Mouse (Mus musculus): ENCODE results near the gene Ppm1d. TPM values are rescaled to one million over a fixed set of nuclear protein-coding genes. Genes with fewer than 3 reads are reported as not detected.

Ppm1d gene
- polyA plus RNA-seq, 1 experiment from 2014 or later = 24.2 TPM

- DNase-seq = no peak
- Histone ChIP-seq H3K27ac (replicated peaks; ENCODE audit: low read depth, low read length) (no peak overlapping the region), H3K9me3 (ENCODE audit: control insufficient read depth, low read length) (no peaks in the 10 kb centered on the region), H3K9ac (replicated peaks; ENCODE audit: low read length) (no peak overlapping the region), H3K4me3 (replicated peaks; ENCODE audit: low read depth, low read length) (no peak overlapping the region), H3K36me3 (ENCODE audit: control insufficient read depth, insufficient read depth, low read length) (no peaks in the 10 kb centered on the region), H3K27me3 (ENCODE audit: control insufficient read depth, insufficient read depth, low read length) (no peaks in the 10 kb centered on the region), H3K4me1 (ENCODE audit: control insufficient read depth, insufficient read depth, low read length) (no peaks in the 10 kb centered on the region), H3K4me2 (ENCODE audit: low read length) (no peak overlapping the region)
- 84% methylated on average over 13 of the region's 13 CpGs for WGBS
- ATAC-seq (ENCODE audit: low FRiP score, low TSS enrichment) = no peak
Observed at GRCm38 (mm10) chr11:85297953-85298352, 13.1 kb upstream of the Ppm1d start.

DNA sequence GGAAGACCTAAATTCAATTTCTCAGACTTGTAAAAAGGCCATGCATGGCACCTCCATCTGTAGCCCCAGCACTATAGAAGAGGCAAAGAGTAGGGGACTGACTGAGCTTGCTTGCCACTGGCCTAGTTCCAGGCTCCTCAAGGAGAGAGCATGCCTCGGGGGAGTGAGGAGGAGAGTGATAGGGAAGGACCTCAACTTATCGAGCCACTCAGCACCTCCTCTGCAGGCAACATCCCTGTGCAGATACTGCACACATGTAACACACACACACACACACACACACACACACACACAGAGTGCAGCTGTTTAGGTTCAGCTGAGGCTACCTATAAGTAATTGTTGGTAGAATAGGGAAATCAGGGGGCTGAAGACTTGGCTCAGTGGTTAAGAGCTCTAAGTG is 11.2 kb upstream of the Ppm1d start:
- no peak overlapping the region for H3K4me3 ChIP-seq (replicated peaks; ENCODE audit: low read depth, low read length)
- H3K4me2 ChIP-seq (ENCODE audit: low read length) = no peak overlapping the region
- no peaks in the 10 kb centered on the region for H3K9me3 ChIP-seq (ENCODE audit: control insufficient read depth, low read length)
- no peaks in the 10 kb centered on the region for H3K36me3 ChIP-seq (ENCODE audit: control insufficient read depth, insufficient read depth, low read length)
- H3K27me3 ChIP-seq (ENCODE audit: control insufficient read depth, insufficient read depth, low read length) = no peaks in the 10 kb centered on the region
- 91% methylated on average over 2 of the region's 2 CpGs for WGBS
- ATAC-seq (ENCODE audit: low FRiP score, low TSS enrichment) (no peak), DNase-seq (no peak)
- no peaks in the 10 kb centered on the region for H3K4me1 ChIP-seq (ENCODE audit: control insufficient read depth, insufficient read depth, low read length)
- H3K27ac ChIP-seq (replicated peaks; ENCODE audit: low read depth, low read length) = no peak overlapping the region
- no peak overlapping the region for H3K9ac ChIP-seq (replicated peaks; ENCODE audit: low read length)

DNA sequence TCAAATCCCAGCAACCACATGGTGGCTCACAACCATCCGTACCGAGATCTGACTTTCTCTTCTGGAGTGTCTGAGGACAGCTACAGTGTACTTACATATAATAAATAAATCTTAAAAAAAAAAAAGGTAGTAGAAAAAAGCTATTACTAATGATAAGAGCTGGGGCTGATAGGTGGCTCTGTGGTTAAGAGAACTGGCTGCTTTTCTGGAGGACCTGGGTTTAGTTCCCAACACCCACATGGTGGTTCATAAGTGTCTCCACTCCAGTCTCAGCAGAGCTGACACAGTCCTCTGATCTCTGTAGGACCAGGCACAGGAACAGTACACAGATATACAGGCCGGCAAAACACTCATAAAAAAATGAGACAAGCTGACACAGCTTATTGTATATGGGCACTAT is 9.9 kb upstream of the Ppm1d start:
- H3K4me2 ChIP-seq (ENCODE audit: low read length) = no peak overlapping the region
- no peak for ATAC-seq (ENCODE audit: low FRiP score, low TSS enrichment)
- WGBS = 87% methylated on average over 3 of the region's 3 CpGs
- no peak overlapping the region for H3K9ac ChIP-seq (replicated peaks; ENCODE audit: low read length)
- H3K27ac ChIP-seq (replicated peaks; ENCODE audit: low read depth, low read length) = no peak overlapping the region
- H3K27me3 ChIP-seq (ENCODE audit: control insufficient read depth, insufficient read depth, low read length) = no peaks in the 10 kb centered on the region
- no peaks in the 10 kb centered on the region for H3K9me3 ChIP-seq (ENCODE audit: control insufficient read depth, low read length)
- no peaks in the 10 kb centered on the region for H3K36me3 ChIP-seq (ENCODE audit: control insufficient read depth, insufficient read depth, low read length)
- no peak overlapping the region for H3K4me3 ChIP-seq (replicated peaks; ENCODE audit: low read depth, low read length)
- H3K4me1 ChIP-seq (ENCODE audit: control insufficient read depth, insufficient read depth, low read length) = no peaks in the 10 kb centered on the region
- DNase-seq = no peak

GRCm38 (mm10) chr11:85301836-85302235 is 9.2 kb upstream of the Ppm1d start:
- Histone ChIP-seq H3K9me3 (ENCODE audit: control insufficient read depth, low read length) (no peaks in the 10 kb centered on the region), H3K27me3 (ENCODE audit: control insufficient read depth, insufficient read depth, low read length) (no peaks in the 10 kb centered on the region), H3K27ac (replicated peaks; ENCODE audit: low read depth, low read length) (no peak overlapping the region), H3K9ac (replicated peaks; ENCODE audit: low read length) (no peak overlapping the region), H3K4me2 (ENCODE audit: low read length) (no peak overlapping the region), H3K36me3 (ENCODE audit: control insufficient read depth, insufficient read depth, low read length) (no peaks in the 10 kb centered on the region), H3K4me3 (replicated peaks; ENCODE audit: low read depth, low read length) (no peak overlapping the region), H3K4me1 (ENCODE audit: control insufficient read depth, insufficient read depth, low read length) (no peaks in the 10 kb centered on the region)
- 88% methylated on average over 2 of the region's 2 CpGs for WGBS
- ATAC-seq (ENCODE audit: low FRiP score, low TSS enrichment) (no peak), DNase-seq (no peak)

DNA sequence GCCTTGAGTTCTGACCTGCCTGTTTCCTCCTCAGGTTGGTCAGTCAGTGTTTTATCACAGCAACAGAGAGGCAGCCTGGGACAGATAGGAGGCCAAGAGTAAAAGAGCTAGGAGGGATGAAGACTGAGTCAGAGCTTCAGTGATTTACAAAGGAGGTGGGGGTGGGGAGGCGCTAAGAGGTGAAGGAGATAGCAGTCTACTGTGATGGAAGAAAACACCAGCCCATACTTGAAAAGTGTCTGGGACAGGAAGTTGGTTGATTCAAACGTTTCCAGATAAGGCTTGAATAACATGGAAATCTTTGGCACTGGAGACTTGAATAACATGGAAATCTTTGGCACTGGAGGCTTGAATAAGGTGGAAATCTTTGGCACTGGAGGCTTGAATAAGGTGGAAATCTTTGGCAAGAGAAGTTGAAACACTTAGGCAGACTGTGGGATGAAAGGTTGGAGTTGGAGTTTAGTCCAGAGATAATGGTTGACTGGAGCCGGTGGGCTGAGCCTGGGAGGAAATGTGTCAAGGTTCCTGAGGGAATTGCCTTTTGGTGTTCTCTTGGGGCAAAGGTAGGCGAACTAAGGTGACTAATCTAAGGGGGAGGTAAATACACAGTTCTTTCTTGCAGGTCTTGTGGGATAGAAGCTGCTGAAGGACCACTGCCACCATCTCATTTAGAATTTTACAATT is 4.3 kb upstream of the Ppm1d start:
- no peaks in the 10 kb centered on the region for H3K36me3 ChIP-seq (ENCODE audit: control insufficient read depth, insufficient read depth, low read length)
- no peak overlapping the region for H3K4me3 ChIP-seq (replicated peaks; ENCODE audit: low read depth, low read length)
- DNase-seq (no peak), ATAC-seq (ENCODE audit: low FRiP score, low TSS enrichment) (no peak)
- H3K27ac ChIP-seq (replicated peaks; ENCODE audit: low read depth, low read length) = no peak overlapping the region
- H3K27me3 ChIP-seq (ENCODE audit: control insufficient read depth, insufficient read depth, low read length) = no peaks in the 10 kb centered on the region
- H3K4me1 ChIP-seq (ENCODE audit: control insufficient read depth, insufficient read depth, low read length) = no peaks in the 10 kb centered on the region
- no peak overlapping the region for H3K9ac ChIP-seq (replicated peaks; ENCODE audit: low read length)
- no peaks in the 10 kb centered on the region for H3K9me3 ChIP-seq (ENCODE audit: control insufficient read depth, low read length)
- 69% methylated on average over 4 of the region's 4 CpGs for WGBS
- H3K4me2 ChIP-seq (ENCODE audit: low read length) = no peak overlapping the region

DNA sequence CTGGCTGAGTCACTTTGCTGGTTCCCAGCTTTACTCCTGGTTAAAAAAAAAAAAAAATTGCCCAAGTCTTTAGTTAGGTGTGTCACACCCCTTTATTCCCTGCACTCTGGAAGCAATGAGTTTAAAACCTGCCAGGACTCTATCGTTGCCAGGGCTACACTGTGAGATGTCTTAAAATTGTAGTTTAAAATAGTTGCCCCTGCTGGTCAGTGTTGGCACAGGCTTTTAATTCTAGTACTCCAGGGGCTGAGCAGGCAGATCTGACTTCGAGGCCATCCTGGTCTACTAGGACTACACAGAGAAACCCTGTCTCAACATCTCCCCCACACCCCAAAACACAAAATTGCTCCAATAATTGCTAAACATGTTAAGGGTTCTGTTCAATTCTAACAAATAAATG is 2.2 kb upstream of the Ppm1d start:
- no peaks in the 10 kb centered on the region for H3K27me3 ChIP-seq (ENCODE audit: control insufficient read depth, insufficient read depth, low read length)
- no peak overlapping the region for H3K27ac ChIP-seq (replicated peaks; ENCODE audit: low read depth, low read length)
- no peak overlapping the region for H3K4me3 ChIP-seq (replicated peaks; ENCODE audit: low read depth, low read length)
- no peaks in the 10 kb centered on the region for H3K36me3 ChIP-seq (ENCODE audit: control insufficient read depth, insufficient read depth, low read length)
- no peak overlapping the region for H3K9ac ChIP-seq (replicated peaks; ENCODE audit: low read length)
- no peak for ATAC-seq (ENCODE audit: low FRiP score, low TSS enrichment)
- peaks cover 16% of the 10 kb centered on the region for H3K4me1 ChIP-seq (ENCODE audit: control insufficient read depth, insufficient read depth, low read length)
- 68% methylated on average over 2 of the region's 2 CpGs for WGBS
- H3K9me3 ChIP-seq (ENCODE audit: control insufficient read depth, low read length) = no peaks in the 10 kb centered on the region
- H3K4me2 ChIP-seq (ENCODE audit: low read length) = no peak overlapping the region
- no peak for DNase-seq

- DNase-seq (no peak), ATAC-seq (ENCODE audit: low FRiP score, low TSS enrichment) (no peak)
- H3K27me3 ChIP-seq (ENCODE audit: control insufficient read depth, insufficient read depth, low read length) = no peaks in the 10 kb centered on the region
- H3K4me1 ChIP-seq (ENCODE audit: control insufficient read depth, insufficient read depth, low read length) = peaks cover 16% of the 10 kb centered on the region
- peaks cover 4% of the 10 kb centered on the region; the same call in 1 of the 2 replicates for H3K36me3 ChIP-seq (ENCODE audit: control insufficient read depth, insufficient read depth, low read length)
- H3K27ac ChIP-seq (replicated peaks; ENCODE audit: low read depth, low read length) = 0 out of 2 replicates have a peak overlapping the region, but pooled peaks have one; percentile 42
- WGBS = 2% methylated on average over 15 of the region's 15 CpGs
- H3K9me3 ChIP-seq (ENCODE audit: control insufficient read depth, low read length) = no peaks in the 10 kb centered on the region
- H3K9ac ChIP-seq (replicated peaks; ENCODE audit: low read length) = peak overlapping the region; percentile 51; the same call in 1 of the 2 replicates
- peak overlapping the region; percentile 91 for H3K4me3 ChIP-seq (replicated peaks; ENCODE audit: low read depth, low read length)
- H3K4me2 ChIP-seq (ENCODE audit: low read length) = peak overlapping the region; percentile 91
Observed at GRCm38 (mm10) chr11:85310407-85310712, 684 bp upstream of the Ppm1d start.

- Histone ChIP-seq H3K27me3 (ENCODE audit: control insufficient read depth, insufficient read depth, low read length) (no peaks in the 10 kb centered on the region), H3K27ac (replicated peaks; ENCODE audit: low read depth, low read length) (peak overlapping the region; percentile 89), H3K4me1 (ENCODE audit: control insufficient read depth, insufficient read depth, low read length) (peaks cover 16% of the 10 kb centered on the region), H3K4me3 (replicated peaks; ENCODE audit: low read depth, low read length) (peak overlapping the region; percentile 91), H3K9ac (replicated peaks; ENCODE audit: low read length) (peak overlapping the region; percentile 77), H3K9me3 (ENCODE audit: control insufficient read depth, low read length) (no peaks in the 10 kb centered on the region), H3K36me3 (ENCODE audit: control insufficient read depth, insufficient read depth, low read length) (peaks cover 4% of the 10 kb centered on the region; the same call in 1 of the 2 replicates), H3K4me2 (ENCODE audit: low read length) (peak overlapping the region; percentile 63)
- peak; percentile 72 for DNase-seq
- under 1% methylated on average over 56 of the region's 56 CpGs for WGBS
- peak; percentile 21; the same call in 1 of the 2 replicates for ATAC-seq (ENCODE audit: low FRiP score, low TSS enrichment)
Observed at GRCm38 (mm10) chr11:85311645-85312490, 824 bp downstream of the Ppm1d start.

Measured in midbrain, embryonic 14.5 days (tissue).